In genomic region chr12:71309581-71310067, GRCm38 (mm10) we compare ENCODE assay signal across 8 mouse cellular contexts. TPM values are rescaled to one million over a fixed set of nuclear protein-coding genes. Genes with fewer than 3 reads are reported as not detected.
DNase-seq lines count a peak whose midpoint lies in the region; ATAC-seq and TF ChIP-seq lines count a peak whose summit lies in the region.

Gene Dact1, plus strand, starts transcription at chr12:71309884.

- no peaks in the 10 kb centered on the region; the same call in 1 of the 2 replicates for H3K27me3 ChIP-seq in embryonic facial prominence, embryonic 15.5 days
- no peaks in the 10 kb centered on the region for H3K27me3 ChIP-seq in heart, embryonic 12.5 days (replicated peaks)
- H3K27me3 ChIP-seq in kidney, embryonic 16.5 days (ENCODE audit: insufficient read depth, low read length) = no peaks in the 10 kb centered on the region; the same call in 1 of the 2 replicates
- peaks cover 74% of the 10 kb centered on the region for H3K27me3 ChIP-seq in liver, embryonic 13.5 days
- H3K27me3 ChIP-seq in neural tube, embryonic 11.5 days (ENCODE audit: control insufficient read depth, insufficient read depth, low read length) = no peaks in the 10 kb centered on the region
- peaks cover 17% of the 10 kb centered on the region for H3K27me3 ChIP-seq in thymus, adult 2 months (ENCODE audit: control insufficient read depth, insufficient read depth, low read length)

- H3K36me3 ChIP-seq in embryonic facial prominence, embryonic 15.5 days = peaks cover 13% of the 10 kb centered on the region
- peaks cover 16% of the 10 kb centered on the region for H3K36me3 ChIP-seq in heart, embryonic 12.5 days
- no peaks in the 10 kb centered on the region for H3K36me3 ChIP-seq in kidney, embryonic 16.5 days (ENCODE audit: insufficient read depth, low read length)
- H3K36me3 ChIP-seq in liver, embryonic 13.5 days = no peaks in the 10 kb centered on the region
- no peaks in the 10 kb centered on the region for H3K36me3 ChIP-seq in neural tube, embryonic 11.5 days (ENCODE audit: control insufficient read depth, insufficient read depth, low read length)
- H3K36me3 ChIP-seq in thymus, adult 2 months (ENCODE audit: control insufficient read depth, insufficient read depth, low read length) = no peaks in the 10 kb centered on the region

- H3K9me3 ChIP-seq in embryonic facial prominence, embryonic 15.5 days (replicated peaks) = no peaks in the 10 kb centered on the region
- H3K9me3 ChIP-seq in heart, embryonic 12.5 days (replicated peaks) = no peaks in the 10 kb centered on the region
- no peaks in the 10 kb centered on the region for H3K9me3 ChIP-seq in kidney, embryonic 16.5 days (ENCODE audit: low read length)
- no peaks in the 10 kb centered on the region for H3K9me3 ChIP-seq in liver, embryonic 13.5 days (replicated peaks)
- H3K9me3 ChIP-seq in neural tube, embryonic 11.5 days (ENCODE audit: control insufficient read depth, low read length) = no peaks in the 10 kb centered on the region

- peak within 1 kb of the TSS; percentile 88 for H3K4me2 ChIP-seq in embryonic facial prominence, embryonic 15.5 days (replicated peaks)
- H3K4me2 ChIP-seq in heart, embryonic 12.5 days = peak within 1 kb of the TSS; percentile 73
- H3K4me2 ChIP-seq in kidney, embryonic 16.5 days (replicated peaks; ENCODE audit: low read depth, low read length) = peak within 1 kb of the TSS; percentile 97
- peak within 1 kb of the TSS; percentile 76 for H3K4me2 ChIP-seq in liver, embryonic 13.5 days
- peak within 1 kb of the TSS; percentile 79 for H3K4me2 ChIP-seq in neural tube, embryonic 11.5 days (ENCODE audit: low read depth)

- DNase-seq in A20 (ENCODE audit: low read depth, low spot score) = peak; percentile 41
- DNase-seq in liver, embryonic 13.5 days = peak; percentile 23
- peak; percentile 87 for DNase-seq in neural tube, embryonic 11.5 days (ENCODE audit: low spot score)
- DNase-seq in thymus, adult 2 months = peak; percentile 53

- H3K4me1 ChIP-seq in bone marrow macrophage, adult 2 months (ENCODE audit: control insufficient read depth, insufficient read depth, low read length) = no peaks in the 10 kb centered on the region
- H3K4me1 ChIP-seq in embryonic facial prominence, embryonic 15.5 days = peaks cover 17% of the 10 kb centered on the region; the same call in 1 of the 2 replicates
- H3K4me1 ChIP-seq in heart, embryonic 12.5 days (replicated peaks) = peaks cover 18% of the 10 kb centered on the region
- peaks cover 36% of the 10 kb centered on the region for H3K4me1 ChIP-seq in kidney, embryonic 16.5 days (ENCODE audit: insufficient read depth, low read length)
- H3K4me1 ChIP-seq in liver, embryonic 13.5 days (replicated peaks) = peaks cover 10% of the 10 kb centered on the region
- H3K4me1 ChIP-seq in neural tube, embryonic 11.5 days (ENCODE audit: control insufficient read depth, insufficient read depth, low read length) = no peaks in the 10 kb centered on the region; the same call in 1 of the 2 replicates
- H3K4me1 ChIP-seq in thymus, adult 2 months (replicated peaks; ENCODE audit: control insufficient read depth, insufficient read depth, low read length) = 0 out of 2 replicates have a peak, but pooled peaks cover 6% of the 10 kb centered on the region

- peak within 1 kb of the TSS; percentile 59 for H3K4me3 ChIP-seq in bone marrow macrophage, adult 2 months (ENCODE audit: insufficient read depth, low read length)
- H3K4me3 ChIP-seq in embryonic facial prominence, embryonic 15.5 days (replicated peaks) = peak within 1 kb of the TSS; percentile 87
- H3K4me3 ChIP-seq in heart, embryonic 12.5 days = peak within 1 kb of the TSS; percentile 80
- H3K4me3 ChIP-seq in kidney, embryonic 16.5 days (ENCODE audit: low read length) = peak within 1 kb of the TSS; percentile 80
- H3K4me3 ChIP-seq in liver, embryonic 13.5 days (replicated peaks) = peak within 1 kb of the TSS; percentile 65
- peak within 1 kb of the TSS; percentile 93 for H3K4me3 ChIP-seq in neural tube, embryonic 11.5 days (ENCODE audit: low read depth, low read length)
- H3K4me3 ChIP-seq in thymus, adult 2 months (ENCODE audit: control insufficient read depth, insufficient read depth, low read length) = peak within 1 kb of the TSS; percentile 37

- ATAC-seq in embryonic facial prominence, embryonic 15.5 days (ENCODE audit: insufficient number of reproducible peaks, low FRiP score, low TSS enrichment, low read depth) = peak; percentile 86
- peak; percentile 81 for ATAC-seq in heart, embryonic 12.5 days (ENCODE audit: insufficient number of reproducible peaks, low FRiP score)
- peak; percentile 89 for ATAC-seq in kidney, embryonic 16.5 days (ENCODE audit: low FRiP score, low TSS enrichment)
- peak; percentile 81 for ATAC-seq in liver, embryonic 13.5 days (ENCODE audit: low read depth)
- ATAC-seq in neural tube, embryonic 11.5 days (ENCODE audit: insufficient read depth, low FRiP score, low TSS enrichment) = peak; percentile 85

- peak within 1 kb of the TSS; percentile 78 for H3K9ac ChIP-seq in embryonic facial prominence, embryonic 15.5 days
- peak within 1 kb of the TSS; percentile 92 for H3K9ac ChIP-seq in heart, embryonic 12.5 days
- peak within 1 kb of the TSS; percentile 88 for H3K9ac ChIP-seq in kidney, embryonic 16.5 days (replicated peaks; ENCODE audit: low read length)
- peak within 1 kb of the TSS; percentile 60 for H3K9ac ChIP-seq in liver, embryonic 13.5 days
- peak within 1 kb of the TSS; percentile 91 for H3K9ac ChIP-seq in neural tube, embryonic 11.5 days (ENCODE audit: low read length)

- WGBS in embryonic facial prominence, embryonic 15.5 days = 1% methylated on average over 70 of the region's 76 CpGs
- WGBS in heart, embryonic 12.5 days = under 1% methylated on average over 72 of the region's 76 CpGs
- 0% methylated on average over 60 of the region's 76 CpGs for whole genome bisulfite sequencing in kidney, embryonic 16.5 days
- 1% methylated on average over 42 of the region's 76 CpGs for WGBS in liver, embryonic 13.5 days (ENCODE audit: insufficient replicate concordance)
- under 1% methylated on average over 46 of the region's 76 CpGs for WGBS in neural tube, embryonic 11.5 days
- 1% methylated on average over 69 of the region's 76 CpGs for WGBS in thymus, adult 2 months

- H3K27ac ChIP-seq in bone marrow macrophage, adult 2 months (ENCODE audit: insufficient read depth, low read depth, low read length) = no peak within 1 kb of the TSS
- peak within 1 kb of the TSS; percentile 95 for H3K27ac ChIP-seq in embryonic facial prominence, embryonic 15.5 days (replicated peaks)
- peak within 1 kb of the TSS; percentile 90 for H3K27ac ChIP-seq in heart, embryonic 12.5 days (ENCODE audit: poor library complexity, severe bottlenecking)
- peak within 1 kb of the TSS; percentile 87 for H3K27ac ChIP-seq in kidney, embryonic 16.5 days (ENCODE audit: low read length)
- H3K27ac ChIP-seq in liver, embryonic 13.5 days = no peak within 1 kb of the TSS
- H3K27ac ChIP-seq in neural tube, embryonic 11.5 days (ENCODE audit: low read depth, low read length) = peak within 1 kb of the TSS; percentile 88
- no peak within 1 kb of the TSS for H3K27ac ChIP-seq in thymus, adult 2 months (ENCODE audit: control insufficient read depth, insufficient read depth, low read length)

- TF ChIP-seq CTCF in bone marrow macrophage, adult 2 months (IDR thresholded peaks at IDR 0.05; ENCODE audit: low read depth, low read length) = no peak
- TF ChIP-seq CTCF in thymus, adult 2 months (IDR thresholded peaks at IDR 0.05; ENCODE audit: borderline replicate concordance, control insufficient read depth, extremely low read depth, insufficient read depth, low read length, poor library complexity) = no peak

- no peak for TF ChIP-seq POLR2A in bone marrow macrophage, adult 2 months (IDR thresholded peaks at IDR 0.05; ENCODE audit: borderline replicate concordance, low read depth, low read length)
- TF ChIP-seq POLR2A in thymus, adult 2 months (IDR thresholded peaks at IDR 0.05; ENCODE audit: control insufficient read depth, extremely low read depth, insufficient read depth, low read length, poor library complexity) = no peak

RNA-seq across cellular contexts. Expression of gene Dact1, which starts in this region (rescaled TPM):
- polyA plus RNA-seq in bone marrow macrophage, adult 2 months (2012; ENCODE audit: insufficient read depth, insufficient read length, missing spikeins) = 0.55 TPM in 1 of 2 replicates, not detected in the other
- polyA plus RNA-seq in embryonic facial prominence, embryonic 15.5 days (2015; fragmentation: Nextera tagmentation; extraction: Ambion mirVana) = 18.4 and 19.9 TPM in 2 replicates
- polyA plus RNA-seq in heart, embryonic 12.5 days (2016; fragmentation: Nextera tagmentation; extraction: Ambion mirVana) = 19.3 and 20.3 TPM in 2 replicates
- 12.5 TPM in 2 replicates for polyA plus RNA-seq in kidney, embryonic 16.5 days (2015; fragmentation: Nextera tagmentation; extraction: Ambion mirVana)
- polyA plus RNA-seq in liver, embryonic 13.5 days (2015; fragmentation: Nextera tagmentation; extraction: Ambion mirVana) = 0.81 and 0.90 TPM in 2 replicates
- polyA plus RNA-seq in neural tube, embryonic 11.5 days (2014; fragmentation: Nextera tagmentation; extraction: Ambion mirVana) = 21.1 and 22.2 TPM in 2 replicates
- 2.6 and 2.8 TPM in 2 replicates for polyA plus RNA-seq in thymus, adult 2 months (2012; rRNA removed)

Comparison
In these comparisons a context has a peak if more than half of its experiments do, and no peak if none do; other contexts are left out.
1. Peak in DNase-seq, ATAC-seq, H3K4me3 ChIP-seq, H3K9ac ChIP-seq and H3K4me2 ChIP-seq in liver, embryonic 13.5 days; RNA of the gene not detected or under 1 TPM.
2. DNase-seq: peak in every context shown above with its lines; median percentile 87 in neural tube, embryonic 11.5 days; 53 in thymus, adult 2 months; 41 in A20; 23 in liver, embryonic 13.5 days.
3. H3K27ac ChIP-seq: peak in embryonic facial prominence, embryonic 15.5 days (single experiment), heart, embryonic 12.5 days (single experiment), kidney, embryonic 16.5 days (single experiment) and neural tube, embryonic 11.5 days (single experiment); none in bone marrow macrophage, adult 2 months (single experiment), liver, embryonic 13.5 days (single experiment) and thymus, adult 2 months (single experiment).
4. H3K4me3 ChIP-seq: peak in every context shown above with its lines; median percentile 93 in neural tube, embryonic 11.5 days; 87 in embryonic facial prominence, embryonic 15.5 days; 80 in heart, embryonic 12.5 days; 80 in kidney, embryonic 16.5 days; 65 in liver, embryonic 13.5 days; 59 in bone marrow macrophage, adult 2 months; 37 in thymus, adult 2 months.
5. Peak in every context shown above with its lines, with median percentiles within 50 percentile points of each other: ATAC-seq, H3K4me2 ChIP-seq and H3K9ac ChIP-seq.